Mouse (Mus musculus): ENCODE measurements around the gene Prkce. TPM values are rescaled to one million over a fixed set of nuclear protein-coding genes. Genes with fewer than 3 reads are reported as not detected.

Prkce gene
- polyA plus RNA-seq, 1 experiment = 1.9 TPM

DNA sequence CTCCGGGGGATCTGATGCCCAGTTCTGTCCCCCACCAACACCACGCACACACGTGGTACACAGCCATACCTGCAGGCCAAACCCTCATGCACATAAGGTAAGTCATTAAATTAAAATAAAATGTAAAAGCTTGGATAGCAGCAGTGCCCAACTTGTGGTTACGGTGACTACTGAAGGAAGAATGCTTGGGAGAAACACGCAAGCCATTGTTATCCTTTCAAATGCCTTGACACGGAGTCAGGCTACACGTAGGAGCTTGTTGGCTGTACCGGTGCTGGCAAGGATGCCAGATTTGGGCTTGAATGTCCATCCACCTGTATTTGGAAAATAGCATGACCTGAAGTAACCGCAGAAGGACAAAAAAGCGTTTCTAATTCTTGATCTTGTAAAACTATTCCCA lies 423.7 kb downstream of the Prkce start:
- Histone ChIP-seq H3K79me2 (ENCODE audit: control insufficient read depth, insufficient read depth) (no peaks in the 10 kb centered on the region), H3K27me3 (ENCODE audit: control insufficient read depth, insufficient read depth, insufficient read length) (no peaks in the 10 kb centered on the region), H3K4me2 (ENCODE audit: low read depth) (no peak overlapping the region), H3K36me3 (ENCODE audit: control insufficient read depth, insufficient read depth) (no peaks in the 10 kb centered on the region), H3ac (ENCODE audit: control insufficient read depth, insufficient read length) (no peak overlapping the region), H3K4me3 (no peak overlapping the region)
- TF ChIP-seq MYOG (IDR thresholded peaks at IDR 0.05; ENCODE audit: control insufficient read depth in 1 of 3, insufficient read depth in 1 of 3, insufficient read length in 2 of 3, low read depth in 2 of 3) = no peak
- TF ChIP-seq TCF3 (IDR thresholded peaks at IDR 0.05; ENCODE audit: insufficient read length, low read depth) = no peak
- TF ChIP-seq POLR2AphosphoS2 (IDR thresholded peaks at IDR 0.05; ENCODE audit: insufficient read length, low read depth) = no peak

DNA sequence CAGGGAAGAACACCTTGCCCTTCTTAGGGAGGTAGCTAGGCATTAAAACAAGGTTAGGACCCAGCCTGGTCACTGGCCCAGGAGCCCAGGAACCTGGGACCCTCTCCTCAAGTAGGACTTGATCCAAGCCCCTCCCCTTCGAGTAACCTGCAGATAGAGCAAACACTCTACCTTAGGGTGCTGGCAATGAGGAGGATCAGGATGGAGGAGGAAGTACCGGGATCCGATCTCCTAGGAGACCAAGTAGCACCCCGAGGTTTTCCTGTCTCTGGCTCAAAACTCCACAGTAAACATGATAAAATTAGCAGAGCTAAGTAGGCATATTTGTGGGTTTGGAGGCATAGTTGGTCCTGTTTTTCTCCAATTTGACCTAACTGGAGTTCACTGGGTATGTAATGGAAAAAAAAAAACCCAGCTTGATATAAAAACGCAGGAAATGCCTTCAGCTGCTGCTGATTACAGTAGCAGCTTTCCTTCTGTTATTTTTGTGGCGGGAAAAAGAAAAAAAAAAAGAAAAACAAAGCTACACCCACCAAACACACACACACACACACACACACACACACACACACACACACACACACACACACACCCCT lies 425.5 kb downstream of the Prkce start:
- no peaks in the 10 kb centered on the region for H3K27me3 ChIP-seq (ENCODE audit: control insufficient read depth, insufficient read depth, insufficient read length)
- no peak overlapping the region for H3ac ChIP-seq (ENCODE audit: control insufficient read depth, insufficient read length)
- H3K4me3 ChIP-seq = no peak overlapping the region
- no peaks in the 10 kb centered on the region for H3K79me2 ChIP-seq (ENCODE audit: control insufficient read depth, insufficient read depth)
- H3K4me2 ChIP-seq (ENCODE audit: low read depth) = no peak overlapping the region
- TF ChIP-seq POLR2AphosphoS2 (IDR thresholded peaks at IDR 0.05; ENCODE audit: insufficient read length, low read depth) (no peak), MYOG (IDR thresholded peaks at IDR 0.05; ENCODE audit: control insufficient read depth in 1 of 3, insufficient read depth in 1 of 3, insufficient read length in 2 of 3, low read depth in 2 of 3) (no peak), SRF (IDR thresholded peaks at IDR 0.05; ENCODE audit: control insufficient read depth, insufficient read length, low read depth) (no peak), REST (IDR thresholded peaks at IDR 0.05; ENCODE audit: insufficient read depth, insufficient read length) (no peak), POLR2A (IDR thresholded peaks at IDR 0.05; ENCODE audit: insufficient read length, low read depth) (no peak), TCF3 (IDR thresholded peaks at IDR 0.05; ENCODE audit: insufficient read length, low read depth) (no peak), E2F4 (IDR thresholded peaks at IDR 0.05; ENCODE audit: insufficient read depth) (no peak), MYOD1 (IDR thresholded peaks at IDR 0.05; ENCODE audit: control insufficient read depth in 1 of 3, insufficient read length in 2 of 3, low read depth in 2 of 3) (no peak), CEBPB (IDR thresholded peaks at IDR 0.05; ENCODE audit: insufficient read depth, poor library complexity, severe bottlenecking) (no peak)
- H3K36me3 ChIP-seq (ENCODE audit: control insufficient read depth, insufficient read depth) = no peaks in the 10 kb centered on the region

DNA sequence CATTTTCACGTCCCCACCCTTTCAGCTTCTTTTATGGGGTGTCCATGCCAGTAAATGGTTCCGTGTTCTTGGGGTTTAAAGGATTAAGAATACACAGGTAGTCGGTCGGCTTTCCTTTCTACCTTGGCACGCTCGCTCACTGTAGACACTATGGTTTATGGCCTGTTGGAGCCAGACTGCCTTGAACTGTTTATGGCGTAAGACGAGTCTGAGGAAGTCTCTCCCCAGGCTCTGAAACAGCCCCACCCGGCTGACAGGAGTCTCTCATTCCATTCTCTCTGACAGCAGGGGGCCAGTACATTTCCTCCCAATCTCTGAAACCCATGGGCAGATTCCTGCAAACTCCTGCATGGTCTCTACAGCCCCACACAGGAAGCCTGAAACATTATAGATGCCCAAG lies 427.9 kb downstream of the Prkce start:
- H3ac ChIP-seq (ENCODE audit: control insufficient read depth, insufficient read length) = no peak overlapping the region
- no peaks in the 10 kb centered on the region for H3K36me3 ChIP-seq (ENCODE audit: control insufficient read depth, insufficient read depth)
- H3K4me2 ChIP-seq (ENCODE audit: low read depth) = no peak overlapping the region
- H3K4me3 ChIP-seq = no peak overlapping the region
- no peak for TF ChIP-seq CEBPB (IDR thresholded peaks at IDR 0.05; ENCODE audit: insufficient read depth, poor library complexity, severe bottlenecking)
- no peak for TF ChIP-seq TCF3 (IDR thresholded peaks at IDR 0.05; ENCODE audit: insufficient read length, low read depth)
- TF ChIP-seq USF1 (IDR thresholded peaks at IDR 0.05; ENCODE audit: low read depth) = no peak
- no peak for TF ChIP-seq REST (IDR thresholded peaks at IDR 0.05; ENCODE audit: insufficient read depth, insufficient read length)
- TF ChIP-seq E2F4 (IDR thresholded peaks at IDR 0.05; ENCODE audit: insufficient read depth) = no peak
- no peak for TF ChIP-seq MYOD1 (IDR thresholded peaks at IDR 0.05; ENCODE audit: control insufficient read depth in 1 of 3, insufficient read length in 2 of 3, low read depth in 2 of 3)
- TF ChIP-seq TCF12 (IDR thresholded peaks at IDR 0.05; ENCODE audit: insufficient read depth, poor library complexity, severe bottlenecking) = no peak
- TF ChIP-seq MYOG (IDR thresholded peaks at IDR 0.05; ENCODE audit: control insufficient read depth in 1 of 3, insufficient read depth in 1 of 3, insufficient read length in 2 of 3, low read depth in 2 of 3) = no peak
- TF ChIP-seq MAX (IDR thresholded peaks at IDR 0.05; ENCODE audit: low read depth) = no peak
- no peak for TF ChIP-seq SRF (IDR thresholded peaks at IDR 0.05; ENCODE audit: control insufficient read depth, insufficient read length, low read depth)
- TF ChIP-seq POLR2AphosphoS2 (IDR thresholded peaks at IDR 0.05; ENCODE audit: insufficient read length, low read depth) = no peak
- no peak for TF ChIP-seq POLR2A (IDR thresholded peaks at IDR 0.05; ENCODE audit: insufficient read length, low read depth)
- no peaks in the 10 kb centered on the region for H3K79me2 ChIP-seq (ENCODE audit: control insufficient read depth, insufficient read depth)
- no peaks in the 10 kb centered on the region for H3K27me3 ChIP-seq (ENCODE audit: control insufficient read depth, insufficient read depth, insufficient read length)

DNA sequence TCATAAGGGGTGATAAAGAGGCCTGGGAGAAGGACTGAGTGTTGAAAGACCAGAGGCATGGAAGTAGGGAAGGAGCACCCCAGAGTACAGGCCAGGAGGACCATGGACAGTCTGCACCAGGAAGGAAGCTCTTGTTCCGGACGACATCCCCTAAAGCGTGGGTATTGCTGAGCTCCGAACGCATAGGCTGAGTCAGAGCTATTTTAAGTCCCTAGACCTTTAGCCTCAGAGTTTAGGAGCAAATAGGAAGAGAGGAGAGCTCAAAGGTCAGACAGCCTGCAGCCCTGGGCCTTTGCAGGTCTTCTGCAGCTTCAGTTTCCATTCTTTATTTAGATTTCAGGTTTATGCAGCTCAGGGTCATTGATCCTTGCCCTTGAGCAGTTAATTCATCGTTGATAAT lies 433.5 kb downstream of the Prkce start:
- Histone ChIP-seq H3ac (ENCODE audit: control insufficient read depth, insufficient read length) (no peak overlapping the region), H3K4me2 (ENCODE audit: low read depth) (no peak overlapping the region)

DNA sequence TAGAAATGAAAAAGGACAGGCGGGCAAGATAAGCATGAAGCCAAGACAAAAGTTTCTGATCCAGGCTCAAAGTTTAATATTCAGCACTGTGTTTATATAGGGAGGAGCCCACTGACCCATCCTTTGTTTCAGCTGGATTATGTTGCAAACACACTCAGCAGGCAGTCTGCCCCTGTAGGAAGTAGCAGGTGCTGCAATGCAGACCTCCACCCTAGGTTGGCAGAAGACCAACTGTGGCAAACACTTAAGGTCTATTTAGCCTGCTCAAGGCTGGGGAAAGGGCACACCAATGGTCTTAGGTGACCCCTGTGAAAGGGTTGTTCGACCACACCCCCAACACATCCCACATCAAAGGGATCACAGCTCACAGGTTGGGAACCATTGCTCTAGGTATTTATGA lies 434.3 kb downstream of the Prkce start:
- H3K4me3 ChIP-seq = no peak overlapping the region
- H3K27me3 ChIP-seq (ENCODE audit: control insufficient read depth, insufficient read depth, insufficient read length) = no peaks in the 10 kb centered on the region
- TF ChIP-seq MAX (IDR thresholded peaks at IDR 0.05; ENCODE audit: low read depth) (no peak), REST (IDR thresholded peaks at IDR 0.05; ENCODE audit: insufficient read depth, insufficient read length) (no peak), CEBPB (IDR thresholded peaks at IDR 0.05; ENCODE audit: insufficient read depth, poor library complexity, severe bottlenecking) (no peak), TCF3 (IDR thresholded peaks at IDR 0.05; ENCODE audit: insufficient read length, low read depth) (no peak), TCF12 (IDR thresholded peaks at IDR 0.05; ENCODE audit: insufficient read depth, poor library complexity, severe bottlenecking) (no peak)
- H3K36me3 ChIP-seq (ENCODE audit: control insufficient read depth, insufficient read depth) = no peaks in the 10 kb centered on the region
- H3K4me2 ChIP-seq (ENCODE audit: low read depth) = no peak overlapping the region
- H3ac ChIP-seq (ENCODE audit: control insufficient read depth, insufficient read length) = no peak overlapping the region
- no peaks in the 10 kb centered on the region for H3K79me2 ChIP-seq (ENCODE audit: control insufficient read depth, insufficient read depth)

More for the DNA sequence above, 433.5 kb downstream of the Prkce start:
- H3K4me3 ChIP-seq = no peak overlapping the region
- H3K36me3 ChIP-seq (ENCODE audit: control insufficient read depth, insufficient read depth) = no peaks in the 10 kb centered on the region
- TF ChIP-seq MAX (IDR thresholded peaks at IDR 0.05; ENCODE audit: low read depth) (no peak), TCF3 (IDR thresholded peaks at IDR 0.05; ENCODE audit: insufficient read length, low read depth) (no peak)
- no peaks in the 10 kb centered on the region for H3K27me3 ChIP-seq (ENCODE audit: control insufficient read depth, insufficient read depth, insufficient read length)
- no peaks in the 10 kb centered on the region for H3K79me2 ChIP-seq (ENCODE audit: control insufficient read depth, insufficient read depth)
